Mouse (Mus musculus) G1E-ER4 (cell line): ENCODE results near the gene Cd164. TPM values are rescaled to one million over a fixed set of nuclear protein-coding genes. Genes with fewer than 3 reads are reported as not detected.

ENCODE experiments used
- GATA1 ChIP-seq: IDR thresholded peaks from one replicate; pipeline ENCODE4 v1.8.0; 2012; ENCODE audit warnings: low read length, inconsistent platforms
- polyA plus RNA-seq: library from polyadenylated mRNA; stranded (reverse); fragments of >175 nt; gene quantifications from 2 replicates; pipeline ENCODE4 v1.2.3, GENCODE M21; 2012

Gene Cd164
- polyA plus RNA-seq: 150 and 198 TPM in 2 replicates

DNA sequence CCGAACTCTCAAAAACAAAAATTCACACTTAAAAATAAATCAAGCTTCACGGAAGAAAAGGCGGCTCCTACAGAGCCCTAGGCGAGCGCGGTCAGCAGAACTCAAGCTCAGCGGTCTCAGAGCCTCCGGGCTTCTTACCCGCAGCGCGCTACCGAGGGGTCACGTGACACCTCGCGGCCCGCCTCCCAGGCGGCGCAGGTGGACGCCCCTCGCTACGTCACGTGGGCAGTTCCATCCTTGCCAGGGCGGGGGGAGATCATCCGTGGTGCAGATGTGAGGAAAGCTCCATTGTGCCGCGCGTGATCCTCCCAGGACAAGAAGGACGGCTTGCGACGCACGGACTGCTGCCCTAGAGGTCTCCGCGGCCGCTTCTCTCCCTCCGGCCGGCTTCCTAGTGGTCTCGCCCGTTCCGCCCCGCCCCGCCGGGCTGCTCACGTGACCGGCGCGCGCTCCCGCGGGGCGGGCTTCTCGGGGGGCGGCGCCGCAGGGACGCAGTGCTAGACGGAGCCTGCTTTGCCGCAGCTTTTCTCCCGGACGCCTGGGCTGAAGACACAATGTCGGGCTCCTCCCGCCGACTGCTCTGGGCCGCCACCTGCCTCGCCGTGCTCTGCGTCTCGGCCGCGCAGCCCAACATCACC, at the start of gene Cd164:
TSS of gene Cd164 (plus strand) at position 434 of the 638 bp plus-strand sequence.
- TF ChIP-seq GATA1: no peak

DNA sequence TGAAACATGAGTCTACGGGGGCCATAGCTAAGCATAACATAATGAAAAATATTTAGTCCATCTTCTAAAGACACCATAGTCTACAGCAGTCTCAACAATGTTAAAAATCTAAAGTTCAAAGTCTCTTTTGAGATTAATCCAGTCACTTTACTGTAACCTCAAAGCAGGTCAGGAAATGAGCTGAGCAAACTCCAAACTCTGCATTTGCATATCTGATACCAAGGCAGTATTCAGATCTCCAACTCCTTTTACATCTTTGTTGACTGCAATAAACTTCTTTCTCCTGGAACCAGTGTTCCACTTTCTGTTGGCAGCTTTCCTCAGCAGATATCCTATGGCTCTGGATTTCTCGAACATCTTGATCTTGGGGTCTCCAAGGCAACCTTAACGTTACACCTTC, 48.5 kb upstream of the Cd164 start:
- no peak for TF ChIP-seq GATA1

DNA sequence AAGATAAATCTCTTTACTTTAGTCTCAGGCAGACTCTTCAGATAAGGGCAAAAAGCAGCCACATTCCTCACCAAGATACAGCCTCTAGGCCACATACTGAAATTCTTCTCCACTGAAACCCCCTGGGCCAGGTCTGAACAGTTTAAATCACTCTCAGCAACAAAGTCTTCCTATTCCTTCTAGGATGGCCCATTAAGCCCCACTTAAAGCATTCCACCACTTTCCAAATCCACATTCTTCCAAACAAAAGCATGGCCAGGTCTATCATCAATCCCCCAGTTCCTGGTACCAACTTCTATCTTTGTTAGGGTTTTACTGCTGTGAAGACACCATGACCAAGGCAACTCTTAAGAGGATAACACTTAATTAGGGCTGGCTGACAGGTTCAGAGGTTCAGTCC, 46.7 kb upstream of the Cd164 start:
- TF ChIP-seq GATA1: no peak

DNA sequence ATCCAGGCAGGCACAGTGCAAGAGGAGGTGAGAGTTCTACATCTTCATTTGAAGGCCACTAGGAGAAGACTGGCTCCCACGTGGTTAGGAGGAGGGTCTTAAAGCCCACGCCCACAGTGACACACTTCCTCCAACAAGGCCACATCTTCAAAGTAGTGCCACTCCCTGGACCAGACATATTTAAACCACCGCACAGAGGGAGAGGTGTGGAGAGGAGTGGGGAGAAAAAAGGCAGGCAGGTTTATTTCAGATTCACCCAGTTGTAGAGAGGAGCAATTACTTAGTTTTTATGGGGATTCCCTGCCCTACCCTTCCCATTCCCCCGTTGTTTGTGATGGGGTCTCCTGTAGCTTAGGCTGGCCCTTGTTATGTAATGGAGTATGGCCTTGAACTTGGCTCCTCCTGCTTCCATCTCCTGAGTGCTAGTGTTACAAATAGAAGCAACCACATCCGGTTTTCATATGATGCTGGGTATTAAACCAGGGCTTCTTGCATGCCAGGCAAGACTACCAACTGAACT, 46.2 kb upstream of the Cd164 start:
- no peak for TF ChIP-seq GATA1

DNA sequence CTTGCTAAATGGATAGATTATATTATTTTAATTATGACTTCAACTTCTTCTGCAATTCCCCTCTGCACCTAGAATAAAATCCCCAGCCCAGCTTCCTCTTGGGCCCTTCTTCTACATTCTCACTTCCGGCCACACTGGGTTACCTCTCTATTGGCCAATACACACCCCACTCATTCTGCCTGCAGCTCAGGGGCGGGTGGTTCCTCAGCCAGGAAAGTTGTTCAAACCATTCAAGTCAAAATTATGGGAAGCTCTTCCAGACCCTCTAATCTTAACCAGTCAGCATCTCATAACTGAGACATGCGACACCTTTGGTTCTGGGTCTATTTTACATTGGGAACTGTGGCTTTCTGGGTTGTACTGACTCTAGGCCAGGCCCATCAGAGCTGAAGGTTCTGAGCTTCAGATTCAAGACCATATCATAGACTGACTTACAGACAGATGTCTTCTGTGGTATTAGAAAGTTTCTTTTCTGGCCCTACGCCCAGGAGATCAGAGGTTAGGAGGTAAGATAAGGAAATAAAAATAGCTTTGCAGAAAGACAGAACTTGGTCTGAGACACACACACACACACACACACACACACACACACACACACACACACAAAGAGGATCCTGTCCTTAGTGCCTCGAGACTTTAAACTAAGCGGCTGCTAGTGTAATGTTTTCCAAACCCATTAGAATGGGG, 45.3 kb upstream of the Cd164 start:
- TF ChIP-seq GATA1: peak; percentile 37

DNA sequence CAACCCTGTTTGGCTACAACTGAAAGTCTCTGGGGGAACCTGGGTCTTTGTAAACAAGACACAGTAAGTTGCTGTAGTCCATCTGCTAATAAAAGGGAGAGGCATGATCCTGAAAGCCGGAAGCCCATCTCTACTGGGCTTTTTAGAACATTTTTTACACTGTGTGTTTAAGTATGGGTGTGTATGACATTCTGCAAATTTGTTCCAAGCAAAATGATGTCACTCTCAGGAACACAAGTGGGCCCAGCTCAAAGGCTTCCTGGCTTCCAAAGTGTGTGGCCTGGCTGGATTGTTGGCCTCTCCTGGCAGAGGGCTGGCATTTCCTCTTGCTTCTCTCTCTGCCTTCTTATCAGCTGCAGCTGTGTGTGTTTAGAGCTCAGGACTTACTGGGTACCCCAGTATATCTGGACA, 44.2 kb upstream of the Cd164 start:
- no peak for TF ChIP-seq GATA1

DNA sequence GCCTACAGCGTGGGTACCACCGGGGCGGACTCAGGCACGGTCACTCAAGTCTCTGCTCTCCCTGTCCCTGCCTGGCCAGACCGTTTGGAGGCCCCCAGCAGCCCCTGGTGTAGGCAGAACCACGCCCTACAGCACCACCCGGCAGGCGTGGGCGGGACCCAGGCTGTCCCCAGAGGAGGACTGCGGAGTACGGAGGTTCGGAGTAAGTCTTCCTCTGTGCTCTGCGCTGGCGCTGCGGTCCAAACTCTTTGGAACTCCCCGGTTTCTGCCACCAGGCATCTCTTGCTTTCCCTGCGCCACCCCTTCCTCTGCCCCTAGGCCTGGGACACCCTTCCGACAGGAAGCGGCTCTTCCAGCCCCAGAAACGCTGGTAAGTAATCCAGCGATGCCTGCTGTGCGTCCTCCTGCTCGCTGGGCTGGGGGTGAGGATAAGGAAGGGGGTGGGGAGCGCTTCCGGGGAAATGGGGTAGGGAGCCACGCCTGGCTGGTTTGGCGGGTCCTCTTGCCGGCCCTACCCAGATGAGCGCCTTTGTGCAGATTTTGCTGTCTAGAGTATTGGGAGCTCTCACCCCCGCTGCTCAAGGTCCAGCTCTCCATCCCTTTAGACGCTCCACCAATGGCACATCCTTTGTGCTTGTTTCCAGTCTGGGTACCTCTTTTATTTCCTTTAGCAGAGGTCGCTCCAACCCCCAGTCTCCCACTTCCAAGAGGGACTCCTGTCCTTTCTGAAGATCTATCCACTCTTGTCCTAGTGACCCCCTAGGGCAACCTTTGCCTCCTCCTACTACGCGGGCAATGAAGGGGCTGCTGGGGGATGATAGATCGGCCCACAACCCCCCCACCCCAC, 42.8 kb upstream of the Cd164 start, which contains the start of gene Mical1:
TSS of gene Mical1 (plus strand) at position 144 of the 847 bp plus-strand sequence.
- TF ChIP-seq GATA1: no peak

DNA sequence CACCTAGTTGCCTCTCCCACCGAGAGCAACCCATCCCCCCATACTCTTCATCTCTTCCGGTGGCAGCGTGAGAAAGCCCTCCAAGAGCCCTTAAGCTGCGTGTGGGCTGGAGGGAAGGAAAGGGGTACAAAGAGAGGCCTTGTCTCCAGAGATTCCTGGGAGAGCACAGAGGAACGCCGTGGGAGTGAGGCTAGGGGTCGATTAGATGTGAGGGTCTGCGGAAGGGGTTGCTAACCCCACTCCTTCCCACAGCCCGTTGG, 42.3 kb upstream of the Cd164 start:
- TF ChIP-seq GATA1: no peak

DNA sequence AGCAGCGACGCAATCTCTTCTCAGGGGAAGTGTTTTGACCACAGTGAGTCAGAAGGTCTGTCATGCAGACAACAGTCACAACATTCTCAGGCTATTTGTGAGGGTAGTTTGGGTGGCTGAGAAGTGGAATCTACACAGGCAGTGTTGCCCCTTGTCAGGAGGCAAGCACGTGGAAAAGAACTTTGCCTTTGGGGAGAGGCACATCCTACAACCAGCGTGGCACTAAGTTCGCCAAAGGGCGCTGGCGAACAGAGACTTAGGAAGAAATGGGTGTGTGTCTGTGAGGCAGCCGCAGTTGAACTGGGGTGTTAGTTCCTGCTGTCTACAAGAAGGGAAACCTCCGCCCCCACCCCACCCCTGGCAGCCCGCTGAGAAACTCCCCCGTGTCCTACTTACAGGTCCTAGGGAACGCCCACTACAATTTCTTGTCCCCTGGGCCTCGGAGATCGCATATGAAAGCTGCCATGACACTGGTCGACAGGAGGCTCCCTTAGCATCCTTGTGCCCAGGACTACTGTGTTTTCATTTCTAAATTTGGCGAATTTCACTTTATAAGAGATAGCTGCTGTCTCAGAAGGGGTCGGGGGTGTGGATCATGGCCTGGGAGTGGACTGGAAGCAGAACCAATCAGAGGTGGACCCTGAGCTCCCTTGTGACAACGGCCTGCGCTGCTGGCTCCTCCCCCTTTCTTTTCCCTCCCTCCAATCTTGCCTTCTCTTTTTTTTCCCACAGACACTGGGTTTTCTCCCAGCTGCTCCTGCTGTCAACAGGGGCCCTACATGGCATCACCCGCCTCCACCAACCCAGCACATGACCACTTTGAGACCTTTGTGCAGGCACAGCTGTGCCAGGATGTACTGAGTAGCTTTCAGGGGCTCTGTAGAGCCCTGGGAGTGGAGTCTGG, 41.7 kb upstream of the Cd164 start:
- TF ChIP-seq GATA1: no peak

DNA sequence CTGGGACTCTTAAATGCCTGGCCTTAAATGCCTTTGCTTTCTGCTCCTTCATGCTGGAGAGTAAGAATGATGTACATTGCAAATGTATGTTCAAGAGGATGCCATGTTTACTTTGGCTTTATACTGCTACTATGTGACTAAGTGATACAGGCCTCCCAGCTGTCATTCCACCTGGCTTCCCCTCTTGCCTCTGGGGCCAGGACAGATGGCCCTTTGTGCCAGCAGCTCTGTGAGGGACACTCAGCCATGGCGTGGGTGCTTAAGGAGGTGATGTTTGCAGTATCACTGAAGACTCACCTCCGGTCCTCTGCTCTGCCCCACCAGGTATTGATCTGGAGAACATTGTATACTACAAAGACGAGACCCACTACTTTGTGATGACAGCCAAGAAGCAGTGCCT, 39.3 kb upstream of the Cd164 start:
- TF ChIP-seq GATA1: no peak

DNA sequence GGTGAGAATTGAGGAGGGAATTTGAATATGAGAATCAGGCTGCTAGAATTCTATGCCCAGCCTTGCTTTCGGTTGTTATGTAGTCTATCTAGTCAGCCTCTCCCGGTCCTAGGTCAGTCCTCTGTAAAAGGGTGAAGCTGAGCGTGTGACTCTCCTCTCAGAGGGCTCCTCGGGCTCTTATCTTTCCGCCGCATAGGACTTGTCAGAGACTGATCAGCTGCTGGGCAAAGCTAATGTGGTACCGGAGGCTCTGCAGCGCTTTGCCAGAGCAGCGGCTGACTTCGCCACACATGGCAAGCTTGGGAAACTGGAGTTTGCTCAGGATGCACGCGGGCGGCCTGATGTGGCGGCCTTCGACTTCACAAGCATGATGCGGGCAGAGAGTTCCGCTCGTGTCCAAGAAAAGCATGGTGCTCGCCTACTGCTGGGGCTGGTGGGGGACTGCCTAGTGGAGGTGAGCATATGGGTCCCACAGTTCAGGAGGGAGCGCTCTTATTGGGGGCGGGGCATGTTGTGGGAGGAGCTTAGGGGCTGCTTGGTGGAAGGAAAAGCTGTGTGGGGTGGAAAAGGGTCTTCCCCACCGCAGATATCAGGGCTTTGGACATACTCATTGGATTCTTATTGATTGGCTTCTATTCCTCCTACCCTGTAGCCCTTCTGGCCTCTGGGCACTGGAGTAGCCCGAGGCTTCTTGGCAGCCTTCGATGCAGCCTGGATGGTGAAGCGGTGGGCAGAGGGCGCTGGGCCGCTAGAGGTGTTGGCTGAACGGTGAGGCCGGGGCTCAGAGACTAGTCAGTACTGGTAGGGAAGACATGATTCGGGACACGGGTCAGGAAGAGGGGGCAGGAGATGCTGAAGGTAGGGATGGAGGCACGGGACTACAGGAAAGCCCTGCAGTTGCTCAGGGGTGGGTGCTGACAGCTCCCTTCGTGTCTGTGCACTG, 38.0 kb upstream of the Cd164 start:
- TF ChIP-seq GATA1: no peak

DNA sequence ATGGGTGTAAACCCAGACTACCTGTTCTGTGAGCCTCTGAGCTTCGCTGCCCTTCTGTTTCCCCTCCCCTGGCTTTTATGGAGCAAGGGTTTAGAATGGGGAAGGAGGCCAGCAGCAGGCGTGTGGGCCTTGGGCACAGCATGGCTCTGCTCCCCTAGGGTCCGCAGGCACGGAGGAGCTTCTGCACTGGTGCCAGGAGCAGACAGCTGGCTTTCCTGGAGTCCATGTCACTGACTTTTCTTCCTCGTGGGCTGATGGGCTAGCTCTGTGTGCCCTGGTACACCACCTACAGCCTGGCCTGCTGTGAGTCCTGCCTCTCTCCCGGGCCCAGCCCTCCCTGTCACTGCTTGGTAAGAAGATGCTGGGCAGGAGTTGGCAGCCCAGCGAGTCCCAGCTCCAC, 36.8 kb upstream of the Cd164 start:
- TF ChIP-seq GATA1: no peak

DNA sequence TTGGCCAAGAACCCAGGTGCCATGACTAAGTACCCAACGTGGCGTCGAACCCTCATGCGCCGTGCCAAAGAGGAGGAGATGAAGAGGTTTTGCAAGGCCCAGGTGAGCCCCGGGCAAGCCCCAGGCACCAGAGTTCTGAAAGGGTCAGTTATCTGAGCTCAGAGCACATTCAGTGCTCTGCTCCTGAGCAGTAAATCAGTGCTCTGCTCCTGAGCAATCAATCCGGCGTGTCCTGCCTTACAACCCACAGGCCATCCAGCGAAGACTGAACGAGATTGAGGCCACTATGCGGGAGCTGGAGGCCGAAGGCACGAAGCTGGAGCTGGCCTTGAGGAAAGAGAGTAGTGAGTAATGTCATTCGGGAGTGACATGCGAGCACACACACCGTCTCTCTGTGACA, 33.4 kb upstream of the Cd164 start:
- no peak for TF ChIP-seq GATA1

DNA sequence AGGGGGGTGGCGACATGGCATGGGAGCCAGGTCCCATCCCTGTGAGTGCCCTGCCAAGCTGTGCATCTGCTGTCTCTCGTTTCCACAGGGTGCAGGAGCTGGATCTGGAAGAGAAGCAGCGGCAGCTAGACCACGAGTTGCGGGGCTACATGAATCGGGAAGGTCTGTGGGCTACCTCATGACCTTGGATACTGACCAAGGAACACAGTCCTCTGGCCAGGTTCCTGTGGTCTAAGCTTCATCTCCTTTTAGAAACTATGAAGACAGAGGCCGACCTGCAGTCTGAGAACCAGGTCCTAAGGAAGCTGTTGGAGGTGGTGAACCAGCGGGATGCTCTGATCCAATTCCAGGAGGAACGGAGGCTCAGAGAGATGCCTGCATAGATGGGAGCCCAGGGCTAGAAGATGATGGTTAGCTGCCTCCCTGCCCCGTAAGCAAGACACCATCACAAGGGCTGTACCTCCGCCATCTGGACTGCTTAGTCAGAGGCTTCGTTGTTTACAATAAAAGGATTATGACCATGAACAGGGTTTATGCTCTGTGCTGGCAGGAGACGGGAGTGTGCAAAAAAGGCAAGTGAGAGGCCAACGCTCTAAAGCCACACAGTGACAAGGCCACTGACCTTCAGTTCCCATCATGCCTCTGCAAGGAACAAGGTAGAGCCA, 32.6 kb upstream of the Cd164 start:
- no peak for TF ChIP-seq GATA1
